Mouse (Mus musculus): Measurements from ENCODE around the gene Prkg2. TPM values are rescaled to one million over a fixed set of nuclear protein-coding genes. Genes with fewer than 3 reads are reported as not detected.

Gene Prkg2
- 3.5 and 4.1 TPM in 2 replicates for polyA plus RNA-seq (2014; fragmentation: Nextera tagmentation; extraction: Ambion mirVana)

GRCm38 (mm10) chr5:99036596-99037441, at the start of gene Prkg2:
Prkg2 (minus strand) TSS chr5:99037351.
- Histone ChIP-seq H3K36me3 (ENCODE audit: control insufficient read depth, insufficient read depth, low read length) (no peaks in the 10 kb centered on the region), H3K27ac (ENCODE audit: low read depth, low read length) (no peak within 1 kb of the TSS), H3K4me1 (replicated peaks; ENCODE audit: control insufficient read depth, insufficient read depth, low read length) (peaks cover 5% of the 10 kb centered on the region; the same call in 1 of the 2 replicates), H3K9ac (ENCODE audit: low read length) (peak within 1 kb of the TSS; percentile 82), H3K4me2 (ENCODE audit: low read depth, low read length, severe bottlenecking) (peak within 1 kb of the TSS; percentile 93), H3K27me3 (ENCODE audit: control insufficient read depth, insufficient read depth, low read length) (no peaks in the 10 kb centered on the region; the same call in 1 of the 2 replicates), H3K4me3 (ENCODE audit: low read depth, low read length) (peak within 1 kb of the TSS; percentile 76), H3K9me3 (ENCODE audit: control insufficient read depth, low read length) (no peaks in the 10 kb centered on the region)
- peak; percentile 82 for ATAC-seq (replicated peaks; ENCODE audit: low FRiP score)
- under 1% methylated on average over 84 of the region's 94 CpGs for WGBS
- DNase-seq (ENCODE audit: low spot score) = peak; percentile 74

DNA sequence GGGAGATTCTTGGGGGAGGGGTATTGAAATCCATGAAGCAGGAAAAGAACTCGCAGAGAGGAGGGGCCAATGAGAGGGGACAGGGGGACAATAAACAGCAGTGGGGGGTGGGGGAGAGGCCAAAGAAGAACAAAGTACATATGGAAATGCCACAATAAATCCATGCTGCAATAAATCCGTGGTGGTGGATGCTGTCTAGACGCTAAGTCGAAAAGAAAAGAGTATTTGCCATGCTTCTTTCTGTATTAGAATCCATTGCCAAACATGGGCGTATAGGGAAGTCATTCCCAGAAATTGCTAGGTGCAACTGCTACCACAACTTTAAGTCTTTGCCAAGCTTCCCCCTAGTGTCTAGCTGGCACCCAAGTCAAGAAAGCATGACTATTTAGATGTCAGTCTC, 46.8 kb upstream of the Prkg2 start:
- Histone ChIP-seq H3K27me3 (ENCODE audit: control insufficient read depth, insufficient read depth, low read length) (no peaks in the 10 kb centered on the region), H3K36me3 (ENCODE audit: control insufficient read depth, insufficient read depth, low read length) (no peaks in the 10 kb centered on the region), H3K4me1 (replicated peaks; ENCODE audit: control insufficient read depth, insufficient read depth, low read length) (no peaks in the 10 kb centered on the region), H3K27ac (ENCODE audit: low read depth, low read length) (no peak overlapping the region), H3K9ac (ENCODE audit: low read length) (no peak overlapping the region), H3K9me3 (ENCODE audit: control insufficient read depth, low read length) (no peaks in the 10 kb centered on the region), H3K4me3 (ENCODE audit: low read depth, low read length) (no peak overlapping the region), H3K4me2 (ENCODE audit: low read depth, low read length, severe bottlenecking) (no peak overlapping the region)
- no peak; the same call in 1 of the 2 replicates for ATAC-seq (replicated peaks; ENCODE audit: low FRiP score)
- DNase-seq (ENCODE audit: low spot score) = no peak
- 22% methylated on average over 5 of the region's 5 CpGs for WGBS

GRCm38 (mm10) chr5:99078375-99078774, 41.2 kb upstream of the Prkg2 start:
- no peak for DNase-seq (ENCODE audit: low spot score)
- H3K9me3 ChIP-seq (ENCODE audit: control insufficient read depth, low read length) = no peaks in the 10 kb centered on the region
- no peak overlapping the region for H3K9ac ChIP-seq (ENCODE audit: low read length)
- WGBS = 62% methylated on average over 2 of the region's 2 CpGs
- H3K36me3 ChIP-seq (ENCODE audit: control insufficient read depth, insufficient read depth, low read length) = no peaks in the 10 kb centered on the region
- ATAC-seq (replicated peaks; ENCODE audit: low FRiP score) = no peak
- no peak overlapping the region for H3K27ac ChIP-seq (ENCODE audit: low read depth, low read length)
- H3K4me3 ChIP-seq (ENCODE audit: low read depth, low read length) = no peak overlapping the region
- H3K4me1 ChIP-seq (replicated peaks; ENCODE audit: control insufficient read depth, insufficient read depth, low read length) = no peaks in the 10 kb centered on the region
- H3K4me2 ChIP-seq (ENCODE audit: low read depth, low read length, severe bottlenecking) = no peak overlapping the region
- H3K27me3 ChIP-seq (ENCODE audit: control insufficient read depth, insufficient read depth, low read length) = no peaks in the 10 kb centered on the region

DNA sequence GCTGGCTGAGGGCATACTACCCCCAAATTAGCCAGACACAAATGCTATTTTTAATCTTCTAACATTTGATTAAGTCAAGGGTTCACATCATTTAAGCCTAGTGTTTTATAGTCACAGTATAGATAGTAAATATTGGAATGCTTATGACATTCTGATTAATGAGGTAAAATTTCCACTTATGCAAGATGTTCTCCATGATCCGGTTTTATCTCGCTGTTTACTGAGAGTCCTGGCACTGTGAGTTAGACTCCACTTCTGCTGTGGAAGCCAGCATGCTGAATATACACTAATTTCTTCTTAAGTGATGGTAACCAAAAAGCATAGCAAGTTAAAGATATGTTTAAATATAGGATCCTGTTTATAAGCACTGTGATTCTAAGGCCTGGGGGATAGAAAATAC, 31.2 kb upstream of the Prkg2 start:
- no peak overlapping the region for H3K27ac ChIP-seq (ENCODE audit: low read depth, low read length)
- DNase-seq (ENCODE audit: low spot score) (no peak), ATAC-seq (replicated peaks; ENCODE audit: low FRiP score) (no peak)
- H3K36me3 ChIP-seq (ENCODE audit: control insufficient read depth, insufficient read depth, low read length) = no peaks in the 10 kb centered on the region
- WGBS = 97% methylated on average over 2 of the region's 2 CpGs
- H3K9ac ChIP-seq (ENCODE audit: low read length) = no peak overlapping the region
- no peak overlapping the region for H3K4me2 ChIP-seq (ENCODE audit: low read depth, low read length, severe bottlenecking)
- H3K9me3 ChIP-seq (ENCODE audit: control insufficient read depth, low read length) = no peaks in the 10 kb centered on the region
- no peaks in the 10 kb centered on the region for H3K27me3 ChIP-seq (ENCODE audit: control insufficient read depth, insufficient read depth, low read length)
- H3K4me3 ChIP-seq (ENCODE audit: low read depth, low read length) = no peak overlapping the region
- H3K4me1 ChIP-seq (replicated peaks; ENCODE audit: control insufficient read depth, insufficient read depth, low read length) = no peaks in the 10 kb centered on the region

DNA sequence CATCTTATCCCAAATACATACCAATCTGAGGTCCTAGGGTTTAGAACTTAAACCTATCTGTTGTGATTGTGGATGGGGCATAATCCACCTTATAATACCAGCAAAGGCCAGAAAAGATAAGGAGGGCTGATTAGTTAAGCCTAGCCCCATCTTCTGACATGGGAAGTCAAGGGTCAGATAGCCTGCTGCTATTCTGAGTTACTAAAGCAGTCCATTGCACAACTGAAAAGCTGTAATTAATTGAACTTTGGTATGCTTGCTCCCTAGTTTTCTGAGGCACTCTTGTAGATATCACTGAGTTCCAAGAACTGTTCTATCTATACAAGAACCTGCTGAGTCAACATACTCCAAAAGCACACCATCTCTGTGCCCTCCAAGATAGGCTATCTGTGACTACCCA, 25.4 kb upstream of the Prkg2 start:
- Histone ChIP-seq H3K27me3 (ENCODE audit: control insufficient read depth, insufficient read depth, low read length) (no peaks in the 10 kb centered on the region), H3K9ac (ENCODE audit: low read length) (no peak overlapping the region), H3K4me2 (ENCODE audit: low read depth, low read length, severe bottlenecking) (no peak overlapping the region), H3K9me3 (ENCODE audit: control insufficient read depth, low read length) (no peaks in the 10 kb centered on the region), H3K27ac (ENCODE audit: low read depth, low read length) (no peak overlapping the region), H3K36me3 (ENCODE audit: control insufficient read depth, insufficient read depth, low read length) (no peaks in the 10 kb centered on the region), H3K4me3 (ENCODE audit: low read depth, low read length) (no peak overlapping the region), H3K4me1 (replicated peaks; ENCODE audit: control insufficient read depth, insufficient read depth, low read length) (no peaks in the 10 kb centered on the region)
- no peak for ATAC-seq (replicated peaks; ENCODE audit: low FRiP score)
- DNase-seq (ENCODE audit: low spot score) = no peak

GRCm38 (mm10) chr5:99039021-99039420, 1.9 kb upstream of the Prkg2 start:
- ATAC-seq (replicated peaks; ENCODE audit: low FRiP score) = no peak
- Histone ChIP-seq H3K27me3 (ENCODE audit: control insufficient read depth, insufficient read depth, low read length) (no peaks in the 10 kb centered on the region; the same call in 1 of the 2 replicates), H3K4me1 (replicated peaks; ENCODE audit: control insufficient read depth, insufficient read depth, low read length) (peaks cover 5% of the 10 kb centered on the region; the same call in 1 of the 2 replicates), H3K4me2 (ENCODE audit: low read depth, low read length, severe bottlenecking) (no peak overlapping the region), H3K4me3 (ENCODE audit: low read depth, low read length) (no peak overlapping the region), H3K27ac (ENCODE audit: low read depth, low read length) (no peak overlapping the region), H3K9me3 (ENCODE audit: control insufficient read depth, low read length) (no peaks in the 10 kb centered on the region), H3K9ac (ENCODE audit: low read length) (no peak overlapping the region), H3K36me3 (ENCODE audit: control insufficient read depth, insufficient read depth, low read length) (no peaks in the 10 kb centered on the region)
- no peak for DNase-seq (ENCODE audit: low spot score)
- WGBS = 93% methylated on average over 6 of the region's 6 CpGs

DNA sequence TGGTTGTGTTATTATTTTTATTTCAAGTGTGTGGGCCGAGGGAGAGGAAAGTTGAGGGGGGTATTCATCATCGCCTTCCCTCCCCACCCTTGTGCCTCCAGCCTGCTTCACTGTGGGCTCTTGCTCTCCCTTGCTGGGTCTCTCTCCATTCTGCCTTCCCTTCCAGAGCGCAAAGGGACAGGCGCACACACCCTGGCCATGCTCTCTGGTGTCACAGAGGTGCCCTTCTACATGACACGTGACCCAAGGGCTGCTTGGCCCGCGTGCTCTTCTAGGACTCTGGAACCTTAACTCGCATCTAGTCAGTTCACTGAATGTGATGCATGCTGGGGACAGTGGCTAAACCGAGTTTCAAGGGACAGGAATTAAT, 276 bp upstream of the Prkg2 start:
- H3K27me3 ChIP-seq (ENCODE audit: control insufficient read depth, insufficient read depth, low read length) = no peaks in the 10 kb centered on the region; the same call in 1 of the 2 replicates
- H3K9me3 ChIP-seq (ENCODE audit: control insufficient read depth, low read length) = no peaks in the 10 kb centered on the region
- H3K4me1 ChIP-seq (replicated peaks; ENCODE audit: control insufficient read depth, insufficient read depth, low read length) = peaks cover 5% of the 10 kb centered on the region; the same call in 1 of the 2 replicates
- DNase-seq (ENCODE audit: low spot score) = no peak
- peak; percentile 44 for ATAC-seq (replicated peaks; ENCODE audit: low FRiP score)
- peak overlapping the region; percentile 82 for H3K9ac ChIP-seq (ENCODE audit: low read length)
- H3K4me2 ChIP-seq (ENCODE audit: low read depth, low read length, severe bottlenecking) = peak overlapping the region; percentile 93
- peak overlapping the region; percentile 76 for H3K4me3 ChIP-seq (ENCODE audit: low read depth, low read length)
- 3% methylated on average over 9 of the region's 9 CpGs for WGBS
- H3K27ac ChIP-seq (ENCODE audit: low read depth, low read length) = no peak overlapping the region
- H3K36me3 ChIP-seq (ENCODE audit: control insufficient read depth, insufficient read depth, low read length) = no peaks in the 10 kb centered on the region

GRCm38 (mm10) chr5:99035961-99036360, 1.2 kb downstream of the Prkg2 start:
- Histone ChIP-seq H3K4me1 (replicated peaks; ENCODE audit: control insufficient read depth, insufficient read depth, low read length) (peaks cover 5% of the 10 kb centered on the region; the same call in 1 of the 2 replicates), H3K27ac (ENCODE audit: low read depth, low read length) (no peak overlapping the region), H3K4me3 (ENCODE audit: low read depth, low read length) (peak overlapping the region; percentile 76), H3K36me3 (ENCODE audit: control insufficient read depth, insufficient read depth, low read length) (no peaks in the 10 kb centered on the region), H3K27me3 (ENCODE audit: control insufficient read depth, insufficient read depth, low read length) (no peaks in the 10 kb centered on the region; the same call in 1 of the 2 replicates), H3K9ac (ENCODE audit: low read length) (peak overlapping the region; percentile 82; the same call in 1 of the 2 replicates), H3K9me3 (ENCODE audit: control insufficient read depth, low read length) (no peaks in the 10 kb centered on the region), H3K4me2 (ENCODE audit: low read depth, low read length, severe bottlenecking) (peak overlapping the region; percentile 93)
- DNase-seq (ENCODE audit: low spot score) = no peak
- 34% methylated on average over 9 of the region's 9 CpGs for WGBS
- ATAC-seq (replicated peaks; ENCODE audit: low FRiP score) = no peak
